Mouse (Mus musculus): ENCODE data around the gene Itgb4. TPM values are rescaled to one million over a fixed set of nuclear protein-coding genes. Genes with fewer than 3 reads are reported as not detected.

Gene Itgb4
- polyA plus RNA-seq, 1 experiment from 2014 or later, result 0.68 TPM

GRCm38 (mm10) chr11:116001725-116002124 lies 27.2 kb downstream of the Itgb4 start:
- 76% methylated on average over 6 of the region's 6 CpGs for WGBS
- no peaks in the 10 kb centered on the region for H3K36me3 ChIP-seq (ENCODE audit: control insufficient read depth, insufficient read depth, low read length)
- H3K4me1 ChIP-seq (ENCODE audit: control insufficient read depth, insufficient read depth, low read length), result peaks cover 18% of the 10 kb centered on the region
- H3K4me3 ChIP-seq (replicated peaks; ENCODE audit: low read depth, low read length), result no peak overlapping the region
- H3K9ac ChIP-seq (replicated peaks; ENCODE audit: low read length), result no peak overlapping the region
- no peak overlapping the region for H3K4me2 ChIP-seq (ENCODE audit: low read length)
- DNase-seq, result no peak
- no peak for ATAC-seq (ENCODE audit: low FRiP score, low TSS enrichment)
- no peak overlapping the region for H3K27ac ChIP-seq (replicated peaks; ENCODE audit: low read depth, low read length)
- no peaks in the 10 kb centered on the region for H3K9me3 ChIP-seq (ENCODE audit: control insufficient read depth, low read length)
- no peaks in the 10 kb centered on the region for H3K27me3 ChIP-seq (ENCODE audit: control insufficient read depth, insufficient read depth, low read length)

GRCm38 (mm10) chr11:116002894-116003293 lies 28.4 kb downstream of the Itgb4 start:
- DNase-seq (no peak), ATAC-seq (ENCODE audit: low FRiP score, low TSS enrichment) (no peak)
- Histone ChIP-seq H3K27me3 (ENCODE audit: control insufficient read depth, insufficient read depth, low read length) (no peaks in the 10 kb centered on the region), H3K4me1 (ENCODE audit: control insufficient read depth, insufficient read depth, low read length) (peaks cover 18% of the 10 kb centered on the region), H3K9ac (replicated peaks; ENCODE audit: low read length) (no peak overlapping the region), H3K27ac (replicated peaks; ENCODE audit: low read depth, low read length) (no peak overlapping the region), H3K9me3 (ENCODE audit: control insufficient read depth, low read length) (no peaks in the 10 kb centered on the region), H3K4me3 (replicated peaks; ENCODE audit: low read depth, low read length) (no peak overlapping the region), H3K4me2 (ENCODE audit: low read length) (no peak overlapping the region), H3K36me3 (ENCODE audit: control insufficient read depth, insufficient read depth, low read length) (no peaks in the 10 kb centered on the region)
- 94% methylated on average over 3 of the region's 3 CpGs for WGBS

GRCm38 (mm10) chr11:116004186-116004823 lies 29.8 kb downstream of the Itgb4 start:
- ATAC-seq (ENCODE audit: low FRiP score, low TSS enrichment) (no peak), DNase-seq (no peak)
- Histone ChIP-seq H3K27ac (replicated peaks; ENCODE audit: low read depth, low read length) (no peak overlapping the region), H3K4me3 (replicated peaks; ENCODE audit: low read depth, low read length) (peak overlapping the region; percentile 27), H3K9ac (replicated peaks; ENCODE audit: low read length) (peak overlapping the region; percentile 34; the same call in 1 of the 2 replicates), H3K36me3 (ENCODE audit: control insufficient read depth, insufficient read depth, low read length) (no peaks in the 10 kb centered on the region), H3K9me3 (ENCODE audit: control insufficient read depth, low read length) (no peaks in the 10 kb centered on the region), H3K4me2 (ENCODE audit: low read length) (peak overlapping the region; percentile 62), H3K4me1 (ENCODE audit: control insufficient read depth, insufficient read depth, low read length) (peaks cover 18% of the 10 kb centered on the region), H3K27me3 (ENCODE audit: control insufficient read depth, insufficient read depth, low read length) (no peaks in the 10 kb centered on the region)
- WGBS, result 33% methylated on average over 8 of the region's 8 CpGs

- Histone ChIP-seq H3K4me1 (ENCODE audit: control insufficient read depth, insufficient read depth, low read length) (peaks cover 18% of the 10 kb centered on the region), H3K9me3 (ENCODE audit: control insufficient read depth, low read length) (no peaks in the 10 kb centered on the region), H3K27ac (replicated peaks; ENCODE audit: low read depth, low read length) (no peak overlapping the region), H3K27me3 (ENCODE audit: control insufficient read depth, insufficient read depth, low read length) (no peaks in the 10 kb centered on the region), H3K36me3 (ENCODE audit: control insufficient read depth, insufficient read depth, low read length) (no peaks in the 10 kb centered on the region), H3K4me3 (replicated peaks; ENCODE audit: low read depth, low read length) (peak overlapping the region; percentile 27), H3K4me2 (ENCODE audit: low read length) (peak overlapping the region; percentile 62), H3K9ac (replicated peaks; ENCODE audit: low read length) (peak overlapping the region; percentile 34; the same call in 1 of the 2 replicates)
- peak; percentile 79 for DNase-seq
- WGBS, result 6% methylated on average over 54 of the region's 54 CpGs
- peak; percentile 31 for ATAC-seq (ENCODE audit: low FRiP score, low TSS enrichment)
Measured at GRCm38 (mm10) chr11:116004840-116005700, 30.6 kb downstream of the Itgb4 start.

GRCm38 (mm10) chr11:116005701-116006419 lies 31.4 kb downstream of the Itgb4 start:
- 65% methylated on average over 9 of the region's 9 CpGs for WGBS
- H3K27me3 ChIP-seq (ENCODE audit: control insufficient read depth, insufficient read depth, low read length), result no peaks in the 10 kb centered on the region
- no peak overlapping the region for H3K4me3 ChIP-seq (replicated peaks; ENCODE audit: low read depth, low read length)
- H3K27ac ChIP-seq (replicated peaks; ENCODE audit: low read depth, low read length), result no peak overlapping the region
- peaks cover 14% of the 10 kb centered on the region; the same call in 1 of the 2 replicates for H3K4me1 ChIP-seq (ENCODE audit: control insufficient read depth, insufficient read depth, low read length)
- peak overlapping the region; percentile 62; the same call in 1 of the 2 replicates for H3K4me2 ChIP-seq (ENCODE audit: low read length)
- 0 out of 2 replicates have a peak, but pooled peaks have one; percentile 24 for ATAC-seq (ENCODE audit: low FRiP score, low TSS enrichment)
- no peak for DNase-seq
- no peaks in the 10 kb centered on the region for H3K36me3 ChIP-seq (ENCODE audit: control insufficient read depth, insufficient read depth, low read length)
- no peak overlapping the region for H3K9ac ChIP-seq (replicated peaks; ENCODE audit: low read length)
- no peaks in the 10 kb centered on the region for H3K9me3 ChIP-seq (ENCODE audit: control insufficient read depth, low read length)

- Histone ChIP-seq H3K4me2 (ENCODE audit: low read length) (no peak overlapping the region), H3K27me3 (ENCODE audit: control insufficient read depth, insufficient read depth, low read length) (no peaks in the 10 kb centered on the region), H3K27ac (replicated peaks; ENCODE audit: low read depth, low read length) (no peak overlapping the region), H3K36me3 (ENCODE audit: control insufficient read depth, insufficient read depth, low read length) (no peaks in the 10 kb centered on the region), H3K4me3 (replicated peaks; ENCODE audit: low read depth, low read length) (no peak overlapping the region), H3K9ac (replicated peaks; ENCODE audit: low read length) (no peak overlapping the region), H3K4me1 (ENCODE audit: control insufficient read depth, insufficient read depth, low read length) (peaks cover 17% of the 10 kb centered on the region), H3K9me3 (ENCODE audit: control insufficient read depth, low read length) (no peaks in the 10 kb centered on the region)
- DNase-seq (no peak), ATAC-seq (ENCODE audit: low FRiP score, low TSS enrichment) (no peak)
- 88% methylated on average over 28 of the region's 28 CpGs for WGBS
Measured at GRCm38 (mm10) chr11:116007095-116007850, 32.8 kb downstream of the Itgb4 start.

GRCm38 (mm10) chr11:116008411-116008810 lies 33.9 kb downstream of the Itgb4 start:
- Histone ChIP-seq H3K36me3 (ENCODE audit: control insufficient read depth, insufficient read depth, low read length) (no peaks in the 10 kb centered on the region), H3K9me3 (ENCODE audit: control insufficient read depth, low read length) (no peaks in the 10 kb centered on the region), H3K4me1 (ENCODE audit: control insufficient read depth, insufficient read depth, low read length) (peaks cover 27% of the 10 kb centered on the region), H3K27ac (replicated peaks; ENCODE audit: low read depth, low read length) (no peak overlapping the region), H3K4me3 (replicated peaks; ENCODE audit: low read depth, low read length) (no peak overlapping the region), H3K27me3 (ENCODE audit: control insufficient read depth, insufficient read depth, low read length) (no peaks in the 10 kb centered on the region), H3K4me2 (ENCODE audit: low read length) (no peak overlapping the region), H3K9ac (replicated peaks; ENCODE audit: low read length) (no peak overlapping the region)
- 87% methylated on average over 11 of the region's 11 CpGs for WGBS
- DNase-seq (no peak), ATAC-seq (ENCODE audit: low FRiP score, low TSS enrichment) (no peak)

GRCm38 (mm10) chr11:116008832-116009375 lies 34.4 kb downstream of the Itgb4 start:
- WGBS, result 79% methylated on average over 13 of the region's 13 CpGs
- Histone ChIP-seq H3K27ac (replicated peaks; ENCODE audit: low read depth, low read length) (no peak overlapping the region), H3K27me3 (ENCODE audit: control insufficient read depth, insufficient read depth, low read length) (no peaks in the 10 kb centered on the region), H3K4me3 (replicated peaks; ENCODE audit: low read depth, low read length) (no peak overlapping the region), H3K4me2 (ENCODE audit: low read length) (no peak overlapping the region), H3K9ac (replicated peaks; ENCODE audit: low read length) (no peak overlapping the region), H3K9me3 (ENCODE audit: control insufficient read depth, low read length) (no peaks in the 10 kb centered on the region), H3K36me3 (ENCODE audit: control insufficient read depth, insufficient read depth, low read length) (no peaks in the 10 kb centered on the region), H3K4me1 (ENCODE audit: control insufficient read depth, insufficient read depth, low read length) (peaks cover 27% of the 10 kb centered on the region)
- no peak for ATAC-seq (ENCODE audit: low FRiP score, low TSS enrichment)
- no peak for DNase-seq

All from midbrain, embryonic 14.5 days (tissue).